Mouse (Mus musculus) neural tube, embryonic 14.5 days (tissue): Measurements from ENCODE around the gene Atn1. TPM values are rescaled to one million over a fixed set of nuclear protein-coding genes. Genes with fewer than 3 reads are reported as not detected.
"Not testable (repeated sequence)": the region's sequence is repeated elsewhere in the genome, so short reads cannot be mapped to it uniquely, and the experiment has no call there.

Experiments
- ATAC-seq: fragments of 200-750 bp; cut with Nextera tagmentation; 2 replicates; pipeline ENCODE4 v1.8.0; 2017; ENCODE audit warnings: low read depth, mild to moderate bottlenecking, moderate TSS enrichment, moderate library complexity
- H3K27ac ChIP-seq: fragments of 300-500 bp; sonication (generic); 2 replicates; pipeline ENCODE4 v1.5.1; 2014; ENCODE audit warnings: low read depth, mild to moderate bottlenecking, control low read depth, low read length, moderate library complexity, mixed read lengths
- H3K27me3 ChIP-seq: fragments of 300-500 bp; sonication (generic); 2 replicates; pipeline ENCODE4 v1.6.1; 2014; ENCODE audit warnings: low read length; ENCODE audit not compliant: control insufficient read depth, insufficient read depth
- H3K36me3 ChIP-seq: fragments of 300-500 bp; sonication (generic); 2 replicates; pipeline ENCODE4 v1.6.1; 2014; ENCODE audit warnings: low read length, mixed read lengths; ENCODE audit not compliant: control insufficient read depth, insufficient read depth
- H3K4me1 ChIP-seq: fragments of 300-500 bp; sonication (generic); 2 replicates; pipeline ENCODE4 v1.6.1; 2014; ENCODE audit warnings: low read length; ENCODE audit not compliant: control insufficient read depth, insufficient read depth
- H3K4me2 ChIP-seq: fragments of 300-500 bp; sonication (generic); 2 replicates; pipeline ENCODE4 v1.6.1; 2014; ENCODE audit warnings: mild to moderate bottlenecking, low read depth, low read length, control low read depth
- H3K4me3 ChIP-seq: fragments of 300-500 bp; sonication (generic); 2 replicates; pipeline ENCODE4 v1.5.1; 2014; ENCODE audit warnings: low read depth, low read length, control low read depth, mixed read lengths
- H3K9ac ChIP-seq: fragments of 300-500 bp; sonication (generic); replicated peaks from 2 replicates; pipeline ENCODE4 v1.6.1; 2014; ENCODE audit warnings: low read depth, mild to moderate bottlenecking, control low read depth, low read length, mixed read lengths
- H3K9me3 ChIP-seq: fragments of 300-500 bp; sonication (generic); 2 replicates; pipeline ENCODE4 v1.6.1; 2016; ENCODE audit warnings: low read length; ENCODE audit not compliant: control insufficient read depth
- WGBS: fragments of 180-500 bp; shearing (Covaris S2); extraction: QIAGEN DNeasy Blood & Tissue Kit; methylation state at CpG from one replicate; pipeline ENCODE4 v1.1.7; 2014; 5-methylcytosine and 5-hydroxymethylcytosine counted together
- polyA plus RNA-seq: library from polyadenylated mRNA; unstranded; fragments of >200 nt; fragmentation: Nextera tagmentation; extraction: Ambion mirVana; gene quantifications from 2 replicates; pipeline ENCODE4 v1.2.1, GENCODE M21; 2014

The Atn1 gene
- polyA plus RNA-seq: 21.5 and 27.5 TPM in 2 replicates

- peak within 1 kb of the TSS; percentile 97 for H3K9ac ChIP-seq
- no peaks in the 10 kb centered on the region for H3K36me3 ChIP-seq
- no peaks in the 10 kb centered on the region for H3K9me3 ChIP-seq
- peak within 1 kb of the TSS; percentile 96 for H3K27ac ChIP-seq
- H3K4me2 ChIP-seq: peak within 1 kb of the TSS; percentile 63
- H3K4me3 ChIP-seq: peak within 1 kb of the TSS; percentile 74
- H3K27me3 ChIP-seq: no peaks in the 10 kb centered on the region
- ATAC-seq: peak; percentile 57
- WGBS: 1% methylated on average over 59 of the region's 100 CpGs
- peaks cover 44% of the 10 kb centered on the region; the same call in 1 of the 2 replicates for H3K4me1 ChIP-seq
Observed at GRCm38 (mm10) chr6:124755831-124756595, at the start of gene Atn1, which contains the start of gene Gm45234. Gene Atn1 (minus strand): TSS chr6:124756524. Gene Gm45234 (minus strand): TSS chr6:124756021.

GRCm38 (mm10) chr6:124805341-124806321 is 49.3 kb upstream of the Atn1 start:
- ATAC-seq: peak; percentile 88
- H3K9ac ChIP-seq: peak overlapping the region; percentile 48; the same call in 1 of the 2 replicates
- peaks cover 15% of the 10 kb centered on the region for H3K4me1 ChIP-seq
- H3K4me3 ChIP-seq: peak overlapping the region; percentile 33
- WGBS: 1% methylated on average over 34 of the region's 34 CpGs
- H3K27ac ChIP-seq: peak overlapping the region; percentile 79
- H3K27me3 ChIP-seq: no peaks in the 10 kb centered on the region
- H3K4me2 ChIP-seq: peak overlapping the region; percentile 67
- no peaks in the 10 kb centered on the region for H3K36me3 ChIP-seq
- no peaks in the 10 kb centered on the region for H3K9me3 ChIP-seq

- H3K27me3 ChIP-seq: no peaks in the 10 kb centered on the region
- WGBS: 92% methylated on average over 3 of the region's 3 CpGs
- no peak for ATAC-seq
- H3K9me3 ChIP-seq: no peaks in the 10 kb centered on the region
- no peak overlapping the region for H3K9ac ChIP-seq
- H3K4me2 ChIP-seq: no peak overlapping the region
- H3K27ac ChIP-seq: no peak overlapping the region
- peaks cover 7% of the 10 kb centered on the region for H3K4me1 ChIP-seq
- H3K36me3 ChIP-seq: no peaks in the 10 kb centered on the region
- H3K4me3 ChIP-seq: no peak overlapping the region
Observed at GRCm38 (mm10) chr6:124804341-124804740, 48.0 kb upstream of the Atn1 start.

- not testable (repeated sequence) for ATAC-seq
- 96% methylated on average over 4 of the region's 4 CpGs for WGBS
Observed at GRCm38 (mm10) chr6:124803691-124804090, 47.4 kb upstream of the Atn1 start.

GRCm38 (mm10) chr6:124803061-124803460 is 46.7 kb upstream of the Atn1 start:
- H3K27ac ChIP-seq: no peak overlapping the region
- WGBS: 75% methylated on average over 3 of the region's 3 CpGs
- H3K4me3 ChIP-seq: no peak overlapping the region
- no peak overlapping the region for H3K9ac ChIP-seq
- no peaks in the 10 kb centered on the region for H3K36me3 ChIP-seq
- no peak overlapping the region for H3K4me2 ChIP-seq
- no peaks in the 10 kb centered on the region for H3K27me3 ChIP-seq
- no peak for ATAC-seq
- H3K9me3 ChIP-seq: no peaks in the 10 kb centered on the region
- H3K4me1 ChIP-seq: peaks cover 5% of the 10 kb centered on the region; the same call in 1 of the 2 replicates

More at GRCm38 (mm10) chr6:124803691-124804090, 47.4 kb upstream of the Atn1 start:
- H3K36me3 ChIP-seq, H3K4me1 ChIP-seq, H3K9me3 ChIP-seq, H3K9ac ChIP-seq, H3K27ac ChIP-seq, H3K27me3 ChIP-seq, H3K4me3 ChIP-seq, H3K4me2 ChIP-seq: not testable (repeated sequence)

GRCm38 (mm10) chr6:124802400-124802799 is 46.1 kb upstream of the Atn1 start:
- not testable (repeated sequence) for H3K27me3 ChIP-seq, H3K27ac ChIP-seq

GRCm38 (mm10) chr6:124796200-124796599 is 39.9 kb upstream of the Atn1 start:
- H3K36me3 ChIP-seq: no peaks in the 10 kb centered on the region
- H3K27me3 ChIP-seq: no peaks in the 10 kb centered on the region
- H3K9me3 ChIP-seq: no peaks in the 10 kb centered on the region
- no peak overlapping the region for H3K27ac ChIP-seq
- ATAC-seq: no peak
- no peak overlapping the region for H3K9ac ChIP-seq
- H3K4me1 ChIP-seq: no peaks in the 10 kb centered on the region
- 83% methylated on average over 2 of the region's 2 CpGs for WGBS
- no peak overlapping the region for H3K4me2 ChIP-seq
- no peak overlapping the region for H3K4me3 ChIP-seq

More at GRCm38 (mm10) chr6:124802400-124802799, 46.1 kb upstream of the Atn1 start:
- not testable (repeated sequence) for H3K36me3 ChIP-seq, H3K4me1 ChIP-seq, H3K4me3 ChIP-seq, H3K9ac ChIP-seq, H3K4me2 ChIP-seq, H3K9me3 ChIP-seq, ATAC-seq
- WGBS: 24% methylated on average over 4 of the region's 9 CpGs

GRCm38 (mm10) chr6:124795781-124796180 is 39.5 kb upstream of the Atn1 start:
- no peak overlapping the region for H3K9ac ChIP-seq
- 64% methylated on average over 4 of the region's 4 CpGs for WGBS
- no peak overlapping the region for H3K4me3 ChIP-seq
- H3K27me3 ChIP-seq: no peaks in the 10 kb centered on the region
- no peaks in the 10 kb centered on the region for H3K4me1 ChIP-seq
- no peaks in the 10 kb centered on the region for H3K36me3 ChIP-seq
- no peak overlapping the region for H3K27ac ChIP-seq
- no peak overlapping the region for H3K4me2 ChIP-seq
- no peaks in the 10 kb centered on the region for H3K9me3 ChIP-seq
- ATAC-seq: no peak
